Mouse (Mus musculus) erythroblast, embryonic 14.5 days (primary cell): ENCODE measurements around the gene Rad54l2.

Experiments
- GATA1 ChIP-seq: IDR thresholded peaks from 2 replicates; pipeline ENCODE4 v1.6.1; 2012; ENCODE audit warnings: low read length, inconsistent platforms, mixed read lengths
- TAL1 ChIP-seq: IDR thresholded peaks from 3 replicates; pipeline ENCODE4 v1.6.1; 2012; ENCODE audit warnings: low read length, inconsistent platforms, mixed read lengths

DNA sequence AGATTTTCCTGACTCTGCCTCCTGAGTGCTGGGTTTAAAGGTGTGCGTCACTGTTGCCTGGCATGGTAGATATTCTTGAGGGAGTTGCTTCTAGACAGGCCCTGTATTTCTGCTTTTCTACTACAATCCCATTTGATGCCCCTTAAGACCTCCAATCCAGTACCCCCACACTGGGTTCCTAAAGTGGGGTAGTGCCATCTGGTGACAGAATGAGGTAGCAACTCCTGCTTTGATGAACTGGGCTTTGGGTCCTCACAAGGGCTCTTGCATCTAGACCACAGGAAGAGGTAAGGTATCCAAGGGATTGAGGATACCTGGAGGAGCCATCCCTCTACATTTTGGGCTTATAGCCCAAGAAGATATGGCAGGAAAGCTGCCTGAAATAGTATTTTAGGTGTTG is 30.2 kb upstream of the Rad54l2 start:
- TF ChIP-seq TAL1: no peak
- no peak for TF ChIP-seq GATA1
